Mouse (Mus musculus) cerebellum, postnatal 14 days (tissue): ENCODE measurements around the gene Itgbl1.

Experiments
- DNase-seq, 2 experiments: peaks; one replicate each; pipeline ENCODE4 v3.0.0; 2021; ENCODE audit warnings: mixed read lengths in 2 of 2

The Itgbl1 gene

DNA sequence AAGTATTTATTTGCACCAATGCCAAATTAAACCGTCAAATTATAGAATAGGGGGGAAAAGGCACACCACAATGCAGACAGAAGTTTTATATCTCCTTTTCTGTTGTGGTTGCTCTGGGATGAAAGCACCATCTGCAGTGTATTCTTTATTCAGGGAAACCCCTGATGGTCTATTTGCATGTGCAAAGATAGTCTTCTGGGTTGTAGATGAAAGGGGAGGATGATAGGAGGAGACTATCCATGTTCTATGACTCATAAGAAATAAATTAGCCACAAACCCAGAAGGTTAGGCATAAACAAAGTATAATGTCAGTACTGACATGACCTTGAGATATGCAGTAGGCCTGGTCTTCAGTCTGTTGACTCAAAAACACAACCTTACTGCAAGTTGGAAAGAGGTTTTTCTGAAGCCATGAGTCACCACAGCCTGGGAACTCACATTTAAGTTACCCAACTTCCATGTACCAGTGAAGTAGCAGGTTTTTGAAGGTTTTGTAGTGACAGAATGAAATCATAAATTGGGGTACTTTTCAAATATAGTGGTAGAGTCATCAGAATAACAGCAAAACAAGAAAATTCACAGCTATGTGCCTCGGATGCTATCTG is 330.9 kb downstream of the Itgbl1 start:
- no peak for DNase-seq
